Mouse (Mus musculus): ENCODE results near the gene Wfdc13. TPM values are rescaled to one million over a fixed set of nuclear protein-coding genes. Genes with fewer than 3 reads are reported as not detected.

Gene Wfdc13
- total RNA-seq (2014; fragmentation: Nextera tagmentation) = not detected in 2 replicates
- 0.11 TPM in 1 of 2 replicates, not detected in the other for total RNA-seq (2017)
- polyA plus RNA-seq (2012) = not detected in 2 replicates

DNA sequence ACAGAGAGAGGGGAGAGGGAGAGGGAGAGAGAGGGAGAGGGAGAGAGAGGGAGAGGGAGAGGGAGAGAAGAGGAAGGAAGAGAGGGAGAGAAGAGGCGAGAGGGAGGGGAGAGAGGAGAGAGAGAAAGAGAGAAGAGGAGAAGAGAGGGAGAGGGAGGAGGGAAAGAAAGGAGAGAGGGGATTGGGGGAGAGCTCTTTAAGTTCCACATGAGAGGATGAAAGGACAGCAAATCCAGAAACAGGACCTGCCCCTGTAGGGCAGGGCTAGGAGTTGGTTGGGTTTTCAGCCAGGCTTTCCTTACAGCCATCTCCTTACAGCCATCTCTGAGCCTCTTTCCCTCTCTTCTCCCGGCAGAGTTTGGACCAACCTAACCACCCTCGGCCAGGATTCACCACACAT, at the start of gene Wfdc13:
Gene Wfdc13, plus strand, starts transcription at position 301 of the 400 bp plus-strand sequence.
- peaks cover 4% of the 10 kb centered on the region; the same call in 1 of the 2 replicates for H3K27me3 ChIP-seq (ENCODE audit: insufficient read depth, low read length)
- no peak for ATAC-seq (ENCODE audit: extremely low read depth, insufficient number of reproducible peaks, low FRiP score, poor library complexity, severe bottlenecking)
- peaks cover 2% of the 10 kb centered on the region for H3K4me1 ChIP-seq (ENCODE audit: insufficient read depth, low read depth, low read length)
- no peaks in the 10 kb centered on the region for H3K36me3 ChIP-seq (replicated peaks)
- no peaks in the 10 kb centered on the region for H3K9me3 ChIP-seq (replicated peaks)
- H3K4me3 ChIP-seq (ENCODE audit: low read depth, low read length) = no peak within 1 kb of the TSS
- TF ChIP-seq CTCF (IDR thresholded peaks at IDR 0.05; ENCODE audit: low read depth, low read length) = no peak
- no peak for TF ChIP-seq GATA2 (IDR thresholded peaks at IDR 0.05; ENCODE audit: borderline replicate concordance, low read depth, low read length)
- no peak for TF ChIP-seq GATA1 (IDR thresholded peaks at IDR 0.05; ENCODE audit: borderline replicate concordance, low read length)
- TF ChIP-seq TAL1 (conservative IDR thresholded peaks at IDR 0.05; ENCODE audit: low read depth, low read length) = no peak
- no peak for TF ChIP-seq POLR2AphosphoS5 (IDR thresholded peaks at IDR 0.05; ENCODE audit: insufficient replicate concordance, low read depth, low read length)
- DNase-seq (ENCODE audit: low spot score) = no peak

DNA sequence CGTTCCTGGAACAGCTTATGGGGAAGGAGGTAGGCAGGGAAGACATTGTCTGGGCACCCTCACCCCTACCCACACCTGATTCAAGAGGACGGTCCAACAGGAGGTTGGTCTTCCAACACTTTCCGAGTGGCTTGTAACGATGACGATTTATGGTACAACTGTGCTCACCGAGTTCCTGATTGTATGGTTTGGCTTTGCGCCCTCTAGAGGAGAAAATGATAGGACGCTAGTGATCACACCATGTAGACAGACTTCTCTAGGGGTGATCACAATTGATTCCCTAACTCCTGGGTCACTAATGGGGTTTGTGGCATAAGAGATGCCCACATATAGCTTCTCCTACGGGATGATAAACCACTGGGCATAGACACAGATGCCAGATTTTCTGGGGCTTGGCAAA, 49.6 kb upstream of the Wfdc13 start:
- 0 out of 2 replicates have a peak, but pooled peaks cover 2% of the 10 kb centered on the region for H3K27me3 ChIP-seq (ENCODE audit: insufficient read depth, low read length)
- ATAC-seq (ENCODE audit: extremely low read depth, insufficient number of reproducible peaks, low FRiP score, poor library complexity, severe bottlenecking) (no peak), DNase-seq (ENCODE audit: low spot score) (no peak)
- TF ChIP-seq TAL1 (conservative IDR thresholded peaks at IDR 0.05; ENCODE audit: low read depth, low read length) = no peak
- TF ChIP-seq CTCF (IDR thresholded peaks at IDR 0.05; ENCODE audit: low read depth, low read length) = peak; percentile 5; the same call in 1 of the 2 replicates
- no peaks in the 10 kb centered on the region for H3K4me1 ChIP-seq (ENCODE audit: insufficient read depth, low read depth, low read length)
- H3K4me3 ChIP-seq (ENCODE audit: low read depth, low read length) = no peak overlapping the region
- no peaks in the 10 kb centered on the region for H3K36me3 ChIP-seq (replicated peaks)
- no peaks in the 10 kb centered on the region for H3K9me3 ChIP-seq (replicated peaks)

DNA sequence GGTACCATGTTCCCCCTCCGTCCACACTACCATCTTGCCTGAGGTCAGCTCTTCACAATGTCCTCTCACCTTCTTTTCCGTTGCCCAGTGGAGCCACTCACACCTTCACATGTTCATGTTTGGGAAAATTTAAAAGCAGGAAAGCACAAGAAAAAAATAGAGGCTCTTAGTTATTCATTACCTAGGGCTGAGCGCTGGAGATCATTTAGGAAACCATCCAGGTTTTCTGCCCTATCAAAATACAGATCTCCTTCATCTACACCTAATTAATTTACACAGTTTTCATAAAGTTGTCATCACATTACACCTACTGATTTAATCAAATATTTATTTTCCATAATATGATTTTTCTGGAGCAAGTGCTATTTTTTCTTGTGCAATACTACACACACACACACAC, 46.2 kb upstream of the Wfdc13 start, which contains the start of gene Wfdc16:
Gene Wfdc16, minus strand, starts transcription at position 101 of the 400 bp plus-strand sequence.
- TF ChIP-seq GATA1 (IDR thresholded peaks at IDR 0.05; ENCODE audit: borderline replicate concordance, low read length) (no peak), GATA2 (IDR thresholded peaks at IDR 0.05; ENCODE audit: borderline replicate concordance, low read depth, low read length) (no peak), TAL1 (conservative IDR thresholded peaks at IDR 0.05; ENCODE audit: low read depth, low read length) (no peak), CTCF (IDR thresholded peaks at IDR 0.05; ENCODE audit: low read depth, low read length) (no peak), POLR2AphosphoS5 (IDR thresholded peaks at IDR 0.05; ENCODE audit: insufficient replicate concordance, low read depth, low read length) (no peak)
- no peak within 1 kb of the TSS for H3K4me3 ChIP-seq (ENCODE audit: low read depth, low read length)
- H3K9me3 ChIP-seq (replicated peaks) = no peaks in the 10 kb centered on the region
- H3K27me3 ChIP-seq (ENCODE audit: insufficient read depth, low read length) = 0 out of 2 replicates have a peak, but pooled peaks cover 2% of the 10 kb centered on the region
- DNase-seq (ENCODE audit: low spot score) = no peak
- H3K4me1 ChIP-seq (ENCODE audit: insufficient read depth, low read depth, low read length) = peaks cover 8% of the 10 kb centered on the region
- ATAC-seq (ENCODE audit: extremely low read depth, insufficient number of reproducible peaks, low FRiP score, poor library complexity, severe bottlenecking) = no peak
- H3K36me3 ChIP-seq (replicated peaks) = no peaks in the 10 kb centered on the region

- peaks cover 4% of the 10 kb centered on the region; the same call in 1 of the 2 replicates for H3K27me3 ChIP-seq (ENCODE audit: insufficient read depth, low read length)
- TF ChIP-seq GATA2 (IDR thresholded peaks at IDR 0.05; ENCODE audit: borderline replicate concordance, low read depth, low read length) (no peak), GATA1 (IDR thresholded peaks at IDR 0.05; ENCODE audit: borderline replicate concordance, low read length) (no peak), TAL1 (conservative IDR thresholded peaks at IDR 0.05; ENCODE audit: low read depth, low read length) (no peak), CTCF (IDR thresholded peaks at IDR 0.05; ENCODE audit: low read depth, low read length) (no peak), POLR2AphosphoS5 (IDR thresholded peaks at IDR 0.05; ENCODE audit: insufficient replicate concordance, low read depth, low read length) (no peak)
- peak; percentile 87 for ATAC-seq (ENCODE audit: extremely low read depth, insufficient number of reproducible peaks, low FRiP score, poor library complexity, severe bottlenecking)
- no peaks in the 10 kb centered on the region for H3K36me3 ChIP-seq (replicated peaks)
- peak; percentile 14 for DNase-seq (ENCODE audit: low spot score)
- no peaks in the 10 kb centered on the region for H3K9me3 ChIP-seq (replicated peaks)
- H3K4me1 ChIP-seq (ENCODE audit: insufficient read depth, low read depth, low read length) = peaks cover 8% of the 10 kb centered on the region
- no peak overlapping the region for H3K4me3 ChIP-seq (ENCODE audit: low read depth, low read length)
Observed at GRCm38 (mm10) chr2:164641129-164641528, 43.8 kb upstream of the Wfdc13 start.

GRCm38 (mm10) chr2:164641881-164642673, 42.8 kb upstream of the Wfdc13 start:
- Histone ChIP-seq H3K9me3 (replicated peaks) (no peaks in the 10 kb centered on the region), H3K36me3 (replicated peaks) (no peaks in the 10 kb centered on the region), H3K4me1 (ENCODE audit: insufficient read depth, low read depth, low read length) (peaks cover 8% of the 10 kb centered on the region), H3K27me3 (ENCODE audit: insufficient read depth, low read length) (peaks cover 4% of the 10 kb centered on the region; the same call in 1 of the 2 replicates), H3K4me3 (ENCODE audit: low read depth, low read length) (no peak overlapping the region)
- ATAC-seq (ENCODE audit: extremely low read depth, insufficient number of reproducible peaks, low FRiP score, poor library complexity, severe bottlenecking) (no peak), DNase-seq (ENCODE audit: low spot score) (no peak)
- TF ChIP-seq POLR2AphosphoS5 (IDR thresholded peaks at IDR 0.05; ENCODE audit: insufficient replicate concordance, low read depth, low read length) (no peak), TAL1 (conservative IDR thresholded peaks at IDR 0.05; ENCODE audit: low read depth, low read length) (no peak), GATA2 (IDR thresholded peaks at IDR 0.05; ENCODE audit: borderline replicate concordance, low read depth, low read length) (no peak), CTCF (IDR thresholded peaks at IDR 0.05; ENCODE audit: low read depth, low read length) (no peak), GATA1 (IDR thresholded peaks at IDR 0.05; ENCODE audit: borderline replicate concordance, low read length) (no peak)

- peak; percentile 87 for TF ChIP-seq CTCF (IDR thresholded peaks at IDR 0.05; ENCODE audit: low read depth, low read length)
- no peak for TF ChIP-seq GATA2 (IDR thresholded peaks at IDR 0.05; ENCODE audit: borderline replicate concordance, low read depth, low read length)
- H3K4me1 ChIP-seq (ENCODE audit: insufficient read depth, low read depth, low read length) = 0 out of 2 replicates have a peak, but pooled peaks cover 3% of the 10 kb centered on the region
- no peaks in the 10 kb centered on the region for H3K9me3 ChIP-seq (replicated peaks)
- no peak within 1 kb of the TSS for H3K4me3 ChIP-seq (ENCODE audit: low read depth, low read length)
- no peaks in the 10 kb centered on the region for H3K36me3 ChIP-seq (replicated peaks)
- DNase-seq (ENCODE audit: low spot score) = peak; percentile 22
- no peaks in the 10 kb centered on the region for H3K27me3 ChIP-seq (ENCODE audit: insufficient read depth, low read length)
- ATAC-seq (ENCODE audit: extremely low read depth, insufficient number of reproducible peaks, low FRiP score, poor library complexity, severe bottlenecking) = peak; percentile 54; the same call in 1 of the 2 replicates
Observed at GRCm38 (mm10) chr2:164655858-164656257, 29.0 kb upstream of the Wfdc13 start, which contains the start of gene Wfdc10. Gene Wfdc10 (plus strand): TSS chr2:164656046.

Measured in G1E (cell line).